ENCODE assay signal across 24 mouse cellular contexts in the genomic region with DNA sequence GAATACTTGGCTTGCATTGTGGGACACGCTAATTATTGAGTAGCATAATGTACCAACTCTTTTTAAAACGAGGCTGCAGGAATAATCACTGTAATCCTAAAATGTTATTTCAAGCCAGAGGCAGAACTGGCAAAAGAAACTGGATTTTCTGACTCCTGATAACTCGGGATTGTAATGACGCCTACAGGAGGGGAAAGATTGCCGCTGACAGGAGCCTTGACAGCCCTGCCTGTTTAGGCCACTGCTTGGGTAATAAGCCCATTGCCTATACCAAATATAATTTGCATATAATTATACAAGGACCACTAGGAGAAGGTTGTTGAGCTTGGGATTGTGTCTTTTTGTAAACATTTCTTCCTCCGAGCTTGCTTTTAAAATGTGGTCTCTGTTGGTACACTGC.
DNase-seq lines count a peak whose midpoint lies in the region; ATAC-seq lines count a peak whose summit lies in the region.
"Had no signal": no experiment of that assay in that cellular context is flagged by ENCODE, and none has a peak within 500 bp of the region (broad histone marks: within the 10 kb centered on the region; RNA-seq: fewer than 3 reads in every experiment).

No protein-coding gene starts in this region.

- peaks cover 15% of the 10 kb centered on the region for H3K4me1 ChIP-seq in forebrain, embryonic 13.5 days
- no peaks in the 10 kb centered on the region for H3K4me1 ChIP-seq in forebrain, embryonic 11.5 days (replicated peaks; ENCODE audit: control insufficient read depth, insufficient read depth, low read length)
- no peaks in the 10 kb centered on the region for H3K4me1 ChIP-seq in neural tube, embryonic 11.5 days (ENCODE audit: control insufficient read depth, insufficient read depth, low read length)
- H3K4me1 ChIP-seq in neural tube, embryonic 15.5 days: no peaks in the 10 kb centered on the region
- H3K4me1 ChIP-seq in midbrain, embryonic 13.5 days (replicated peaks): peaks cover 11% of the 10 kb centered on the region; the same call in 1 of the 2 replicates
- H3K4me1 ChIP-seq: neural tube, embryonic 13.5 days had no signal

- no peak for DNase-seq in forebrain, embryonic 11.5 days (ENCODE audit: low spot score)
- DNase-seq in neural tube, embryonic 11.5 days (ENCODE audit: low spot score): no peak
- DNase-seq in layer of hippocampus, adult 8-10 months (ENCODE audit: low spot score in 2 of 2): no peak
- DNase-seq in heart, postnatal 10 days: no peak
- DNase-seq: adrenal gland, postnatal 14 days; cerebellum, adult 18-20 months; cerebellum, postnatal 10 days; kidney, adult 2 months; kidney, postnatal 4 days; layer of hippocampus, postnatal 36 days; left cerebral cortex, postnatal 4 days; liver; lung, adult 2 months; lung, postnatal 10 days; thymus, adult 2 months; thymus, postnatal 36 days had no signal

- WGBS in forebrain, embryonic 13.5 days: 44% methylated on average over 6 of the region's 6 CpGs
- WGBS in forebrain, embryonic 11.5 days: 76% methylated on average over 6 of the region's 6 CpGs
- 86% methylated on average over 6 of the region's 6 CpGs for WGBS in neural tube, embryonic 11.5 days
- WGBS in neural tube, embryonic 15.5 days: 77% methylated on average over 6 of the region's 6 CpGs
- 53% methylated on average over 6 of the region's 6 CpGs for WGBS in midbrain, embryonic 13.5 days

- H3K9ac ChIP-seq in forebrain, embryonic 13.5 days: no peak overlapping the region
- no peak overlapping the region for H3K9ac ChIP-seq in forebrain, embryonic 11.5 days (ENCODE audit: low read length)
- no peak overlapping the region for H3K9ac ChIP-seq in neural tube, embryonic 11.5 days (ENCODE audit: low read length)
- H3K9ac ChIP-seq in neural tube, embryonic 15.5 days (replicated peaks): no peak overlapping the region
- H3K9ac ChIP-seq in midbrain, embryonic 13.5 days (replicated peaks): no peak overlapping the region
- H3K9ac ChIP-seq: embryonic facial prominence, embryonic 13.5 days; liver, embryonic 14.5 days; neural tube, embryonic 13.5 days had no signal

- peak; percentile 76 for ATAC-seq in forebrain, embryonic 13.5 days
- ATAC-seq in forebrain, embryonic 11.5 days (replicated peaks; ENCODE audit: low FRiP score): no peak
- ATAC-seq in neural tube, embryonic 11.5 days (ENCODE audit: insufficient read depth, low FRiP score, low TSS enrichment): 0 out of 2 replicates have a peak, but pooled peaks have one; percentile 35
- ATAC-seq in neural tube, embryonic 15.5 days (ENCODE audit: low FRiP score): no peak
- ATAC-seq in midbrain, embryonic 13.5 days: peak; percentile 55
- ATAC-seq: hindbrain, embryonic 16.5 days had no signal

- H3K4me3 ChIP-seq in forebrain, embryonic 13.5 days: no peak overlapping the region
- H3K4me3 ChIP-seq in forebrain, embryonic 11.5 days (ENCODE audit: low read depth, low read length): no peak overlapping the region
- no peak overlapping the region for H3K4me3 ChIP-seq in neural tube, embryonic 11.5 days (ENCODE audit: low read depth, low read length)
- H3K4me3 ChIP-seq in neural tube, embryonic 15.5 days (replicated peaks): no peak overlapping the region
- H3K4me3 ChIP-seq in midbrain, embryonic 13.5 days (replicated peaks): no peak overlapping the region
- H3K4me3 ChIP-seq: embryonic facial prominence, embryonic 13.5 days; myocyte; neural tube, embryonic 13.5 days had no signal

- H3K36me3 ChIP-seq in forebrain, embryonic 13.5 days (ENCODE audit: poor library complexity, severe bottlenecking): no peaks in the 10 kb centered on the region
- no peaks in the 10 kb centered on the region for H3K36me3 ChIP-seq in forebrain, embryonic 11.5 days (ENCODE audit: control insufficient read depth, insufficient read depth, low read length)
- H3K36me3 ChIP-seq in neural tube, embryonic 11.5 days (ENCODE audit: control insufficient read depth, insufficient read depth, low read length): no peaks in the 10 kb centered on the region
- H3K36me3 ChIP-seq in neural tube, embryonic 15.5 days: no peaks in the 10 kb centered on the region
- no peaks in the 10 kb centered on the region for H3K36me3 ChIP-seq in midbrain, embryonic 13.5 days
- H3K36me3 ChIP-seq: embryonic facial prominence, embryonic 13.5 days; neural tube, embryonic 13.5 days had no signal

- no peaks in the 10 kb centered on the region for H3K27me3 ChIP-seq in forebrain, embryonic 13.5 days
- H3K27me3 ChIP-seq in forebrain, embryonic 11.5 days (ENCODE audit: control insufficient read depth, insufficient read depth, low read length): no peaks in the 10 kb centered on the region
- H3K27me3 ChIP-seq in neural tube, embryonic 11.5 days (ENCODE audit: control insufficient read depth, insufficient read depth, low read length): no peaks in the 10 kb centered on the region
- no peaks in the 10 kb centered on the region for H3K27me3 ChIP-seq in neural tube, embryonic 15.5 days (replicated peaks)
- no peaks in the 10 kb centered on the region for H3K27me3 ChIP-seq in midbrain, embryonic 13.5 days
- H3K27me3 ChIP-seq: embryonic facial prominence, embryonic 13.5 days; neural tube, embryonic 13.5 days had no signal

- no peak overlapping the region for H3K4me2 ChIP-seq in forebrain, embryonic 13.5 days
- H3K4me2 ChIP-seq in forebrain, embryonic 11.5 days (ENCODE audit: low read depth, low read length, severe bottlenecking): no peak overlapping the region
- no peak overlapping the region for H3K4me2 ChIP-seq in neural tube, embryonic 11.5 days (ENCODE audit: low read depth)
- no peak overlapping the region for H3K4me2 ChIP-seq in neural tube, embryonic 15.5 days
- H3K4me2 ChIP-seq in midbrain, embryonic 13.5 days (replicated peaks): no peak overlapping the region
- H3K4me2 ChIP-seq: embryonic facial prominence, embryonic 13.5 days; neural tube, embryonic 13.5 days had no signal

- intact Hi-C loops in heart, postnatal 10 days (cut with DNase I): no loop called here

- no peaks in the 10 kb centered on the region for H3K9me3 ChIP-seq in forebrain, embryonic 13.5 days (replicated peaks)
- H3K9me3 ChIP-seq in forebrain, embryonic 11.5 days (ENCODE audit: control insufficient read depth, low read length): no peaks in the 10 kb centered on the region
- H3K9me3 ChIP-seq in neural tube, embryonic 11.5 days (ENCODE audit: control insufficient read depth, low read length): no peaks in the 10 kb centered on the region
- H3K9me3 ChIP-seq in neural tube, embryonic 15.5 days (replicated peaks): no peaks in the 10 kb centered on the region
- H3K9me3 ChIP-seq in midbrain, embryonic 13.5 days: no peaks in the 10 kb centered on the region
- H3K9me3 ChIP-seq: embryonic facial prominence, embryonic 13.5 days; neural tube, embryonic 13.5 days had no signal

- H3K27ac ChIP-seq in forebrain, embryonic 13.5 days: no peak overlapping the region
- H3K27ac ChIP-seq in forebrain, embryonic 11.5 days (ENCODE audit: low read depth, low read length): no peak overlapping the region
- H3K27ac ChIP-seq in neural tube, embryonic 11.5 days (ENCODE audit: low read depth, low read length): no peak overlapping the region
- no peak overlapping the region for H3K27ac ChIP-seq in neural tube, embryonic 15.5 days (replicated peaks)
- H3K27ac ChIP-seq in midbrain, embryonic 13.5 days: peak overlapping the region; percentile 8; the same call in 1 of the 2 replicates
- H3K27ac ChIP-seq: embryonic facial prominence, embryonic 13.5 days; liver, embryonic 14.5 days; neural tube, embryonic 13.5 days had no signal

Comparison
In these comparisons a context has a peak if more than half of its experiments do, and no peak if none do; other contexts are left out.
1. ATAC-seq: peak in forebrain, embryonic 13.5 days (single experiment), neural tube, embryonic 11.5 days (single experiment) and midbrain, embryonic 13.5 days (single experiment); none in forebrain, embryonic 11.5 days (single experiment) and neural tube, embryonic 15.5 days (single experiment).